Mouse (Mus musculus): ENCODE measurements at regions not wholly inside any gene's neighbourhood (a gene's known extent, or its start where the extent isn't known, plus 50 kb on each side); places are given as distances from the start of the nearest gene placed in this dataset.
"Not testable (repeated sequence)": the region's sequence is repeated elsewhere in the genome, so short reads cannot be mapped to it uniquely, and the experiment has no call there.

DNA sequence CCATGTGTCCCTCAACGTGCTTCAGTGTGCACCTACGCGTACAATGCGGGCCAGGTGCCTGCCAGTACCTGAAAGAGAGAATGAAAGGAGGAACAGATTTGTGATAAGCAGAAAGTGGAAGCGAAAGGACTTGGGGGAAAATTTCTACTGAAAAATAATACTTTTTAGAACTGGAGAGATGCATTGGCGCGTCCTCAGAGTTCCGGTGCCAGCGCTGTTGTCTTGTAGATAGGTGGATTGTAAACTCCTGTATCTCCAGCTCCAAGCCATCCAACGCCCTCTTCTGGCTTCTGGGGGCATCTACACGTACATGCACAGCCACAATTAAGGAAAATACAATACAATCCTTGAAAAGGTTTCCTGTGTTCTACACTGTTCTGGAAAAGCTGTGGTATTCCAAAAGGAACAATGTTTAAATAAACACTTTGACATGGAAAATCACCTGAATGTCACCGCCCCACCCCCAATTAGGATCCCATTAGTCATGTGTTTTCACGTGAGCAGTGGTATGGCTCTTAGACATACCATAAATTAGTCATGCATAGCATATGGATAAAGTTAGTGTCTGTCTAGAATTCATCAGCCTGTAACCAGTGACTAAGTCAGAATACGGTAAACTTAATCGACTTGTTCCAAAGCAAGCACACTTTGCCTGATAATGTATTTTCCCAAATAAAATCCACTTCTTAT is 90.7 kb upstream of the Fam3c start:
- Histone ChIP-seq H3K4me1 (replicated peaks; ENCODE audit: insufficient read depth, low read length) (0 out of 2 replicates have a peak, but pooled peaks cover 5% of the 10 kb centered on the region), H3K4me3 (replicated peaks; ENCODE audit: low read depth, low read length) (no peak overlapping the region), H3K4me2 (ENCODE audit: low read length) (no peak overlapping the region), H3K9ac (ENCODE audit: low read depth, low read length) (no peak overlapping the region), H3K9me3 (replicated peaks; ENCODE audit: low read length) (no peaks in the 10 kb centered on the region), H3K27me3 (ENCODE audit: insufficient read depth, low read length) (no peaks in the 10 kb centered on the region), H3K27ac (no peak overlapping the region), H3K36me3 (ENCODE audit: insufficient read depth, low read length) (no peaks in the 10 kb centered on the region)
- 78% methylated on average over 15 of the region's 15 CpGs for WGBS
- no peak for DNase-seq (ENCODE audit: low spot score)
- TF ChIP-seq CTCF (IDR thresholded peaks at IDR 0.05; ENCODE audit: low read depth) = peak; percentile 39; the same call in 1 of the 2 replicates
- ATAC-seq (replicated peaks; ENCODE audit: low FRiP score, low read depth) = no peak

GRCm38 (mm10) chr6:22444856-22445255 is 88.8 kb upstream of the Fam3c start:
- H3K9me3 ChIP-seq (replicated peaks; ENCODE audit: low read length); ATAC-seq (replicated peaks; ENCODE audit: low FRiP score, low read depth); H3K4me1 ChIP-seq (replicated peaks; ENCODE audit: insufficient read depth, low read length); H3K4me3 ChIP-seq (replicated peaks; ENCODE audit: low read depth, low read length); H3K9ac ChIP-seq (ENCODE audit: low read depth, low read length); H3K27ac ChIP-seq; DNase-seq (ENCODE audit: low spot score); H3K36me3 ChIP-seq (ENCODE audit: insufficient read depth, low read length); H3K27me3 ChIP-seq (ENCODE audit: insufficient read depth, low read length); H3K4me2 ChIP-seq (ENCODE audit: low read length): not testable (repeated sequence)
- whole genome bisulfite sequencing = 89% methylated on average over 6 of the region's 6 CpGs

- Histone ChIP-seq H3K27ac (no peak overlapping the region), H3K9me3 (replicated peaks; ENCODE audit: low read length) (no peaks in the 10 kb centered on the region), H3K27me3 (ENCODE audit: insufficient read depth, low read length) (no peaks in the 10 kb centered on the region), H3K4me1 (replicated peaks; ENCODE audit: insufficient read depth, low read length) (0 out of 2 replicates have a peak, but pooled peaks cover 5% of the 10 kb centered on the region), H3K36me3 (ENCODE audit: insufficient read depth, low read length) (no peaks in the 10 kb centered on the region), H3K4me3 (replicated peaks; ENCODE audit: low read depth, low read length) (no peak overlapping the region), H3K9ac (ENCODE audit: low read depth, low read length) (no peak overlapping the region), H3K4me2 (ENCODE audit: low read length) (no peak overlapping the region)
- WGBS = 80% methylated on average over 12 of the region's 12 CpGs
- DNase-seq (ENCODE audit: low spot score) (no peak), ATAC-seq (replicated peaks; ENCODE audit: low FRiP score, low read depth) (no peak)
- TF ChIP-seq CTCF (IDR thresholded peaks at IDR 0.05; ENCODE audit: low read depth) = no peak
These were observed 88.2 kb upstream of the Fam3c start for GRCm38 (mm10) chr6:22444220-22444619.

GRCm38 (mm10) chr6:22443573-22443972 is 87.5 kb upstream of the Fam3c start:
- Histone ChIP-seq H3K9me3 (replicated peaks; ENCODE audit: low read length) (no peaks in the 10 kb centered on the region), H3K4me3 (replicated peaks; ENCODE audit: low read depth, low read length) (no peak overlapping the region), H3K27me3 (ENCODE audit: insufficient read depth, low read length) (no peaks in the 10 kb centered on the region), H3K27ac (no peak overlapping the region), H3K36me3 (ENCODE audit: insufficient read depth, low read length) (no peaks in the 10 kb centered on the region), H3K4me2 (ENCODE audit: low read length) (no peak overlapping the region), H3K4me1 (replicated peaks; ENCODE audit: insufficient read depth, low read length) (0 out of 2 replicates have a peak, but pooled peaks cover 5% of the 10 kb centered on the region), H3K9ac (ENCODE audit: low read depth, low read length) (no peak overlapping the region)
- DNase-seq (ENCODE audit: low spot score) = peak; percentile 7
- 20% methylated on average over 8 of the region's 8 CpGs for WGBS
- no peak; the same call in 1 of the 2 replicates for ATAC-seq (replicated peaks; ENCODE audit: low FRiP score, low read depth)
- TF ChIP-seq CTCF (IDR thresholded peaks at IDR 0.05; ENCODE audit: low read depth) = no peak

- no peaks in the 10 kb centered on the region for H3K27me3 ChIP-seq (ENCODE audit: insufficient read depth, low read length)
- TF ChIP-seq CTCF (IDR thresholded peaks at IDR 0.05; ENCODE audit: low read depth) = no peak
- H3K9ac ChIP-seq (ENCODE audit: low read depth, low read length) = no peak overlapping the region
- H3K4me3 ChIP-seq (replicated peaks; ENCODE audit: low read depth, low read length) = no peak overlapping the region
- no peaks in the 10 kb centered on the region for H3K9me3 ChIP-seq (replicated peaks; ENCODE audit: low read length)
- no peak for ATAC-seq (replicated peaks; ENCODE audit: low FRiP score, low read depth)
- H3K4me1 ChIP-seq (replicated peaks; ENCODE audit: insufficient read depth, low read length) = 0 out of 2 replicates have a peak, but pooled peaks cover 5% of the 10 kb centered on the region
- no peak for DNase-seq (ENCODE audit: low spot score)
- H3K36me3 ChIP-seq (ENCODE audit: insufficient read depth, low read length) = no peaks in the 10 kb centered on the region
- no peak overlapping the region for H3K4me2 ChIP-seq (ENCODE audit: low read length)
- H3K27ac ChIP-seq = no peak overlapping the region
- WGBS = 71% methylated on average over 3 of the region's 3 CpGs
These were observed 87.1 kb upstream of the Fam3c start for GRCm38 (mm10) chr6:22443170-22443569.

DNA sequence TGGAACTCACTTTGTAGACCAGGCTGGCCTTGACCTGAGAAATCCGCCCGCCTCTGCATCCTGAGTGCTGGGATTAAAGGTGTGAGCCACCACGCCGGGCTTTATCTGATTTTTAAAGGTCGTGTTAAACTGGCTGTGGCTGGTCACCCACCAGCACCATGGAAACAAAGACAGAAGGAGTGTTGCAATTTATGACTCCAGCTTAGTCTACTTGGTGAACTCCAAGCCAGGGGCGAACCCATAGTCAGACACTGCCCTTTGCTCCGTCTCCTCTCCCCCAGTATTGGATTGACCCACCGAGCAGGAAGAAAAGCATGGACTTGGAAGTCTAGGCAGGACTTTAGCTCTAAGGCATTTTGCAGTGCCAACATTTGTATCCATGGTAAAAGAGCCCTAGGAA is 86.5 kb upstream of the Fam3c start:
- no peak; the same call in 1 of the 2 replicates for ATAC-seq (replicated peaks; ENCODE audit: low FRiP score, low read depth)

More for the DNA sequence above, 86.5 kb upstream of the Fam3c start:
- no peak overlapping the region for H3K4me2 ChIP-seq (ENCODE audit: low read length)
- peak; percentile 17 for DNase-seq (ENCODE audit: low spot score)
- 0 out of 2 replicates have a peak, but pooled peaks cover 5% of the 10 kb centered on the region for H3K4me1 ChIP-seq (replicated peaks; ENCODE audit: insufficient read depth, low read length)
- H3K27me3 ChIP-seq (ENCODE audit: insufficient read depth, low read length) = no peaks in the 10 kb centered on the region
- 56% methylated on average over 8 of the region's 8 CpGs for WGBS
- no peaks in the 10 kb centered on the region for H3K9me3 ChIP-seq (replicated peaks; ENCODE audit: low read length)
- H3K9ac ChIP-seq (ENCODE audit: low read depth, low read length) = no peak overlapping the region
- H3K27ac ChIP-seq = no peak overlapping the region
- H3K4me3 ChIP-seq (replicated peaks; ENCODE audit: low read depth, low read length) = no peak overlapping the region
- H3K36me3 ChIP-seq (ENCODE audit: insufficient read depth, low read length) = no peaks in the 10 kb centered on the region
- TF ChIP-seq CTCF (IDR thresholded peaks at IDR 0.05; ENCODE audit: low read depth) = no peak

All from kidney, postnatal 0 days (tissue).